Mouse (Mus musculus) brain, embryonic 14.5 days (tissue): Measurements from ENCODE around the gene Sufu.

Experiments
- CTCF ChIP-seq: fragments of 200-500 bp; IDR thresholded peaks from 2 replicates; pipeline ENCODE4 v1.5.1; 2012; ENCODE audit warnings: inconsistent platforms, mild to moderate bottlenecking, moderate library complexity, borderline replicate concordance; ENCODE audit not compliant: insufficient read depth, insufficient read length; ENCODE audit errors: extremely low read depth
- POLR2A ChIP-seq: fragments of 200-500 bp; IDR thresholded peaks from 2 replicates; pipeline ENCODE4 v1.6.1; 2012; ENCODE audit warnings: mild to moderate bottlenecking, inconsistent platforms, borderline replicate concordance; ENCODE audit not compliant: poor library complexity, insufficient read depth, insufficient read length, severe bottlenecking; ENCODE audit errors: extremely low read depth

GRCm38 (mm10) chr19:46404030-46404429 is 7.3 kb downstream of the Sufu start:
- TF ChIP-seq CTCF (no peak), POLR2A (no peak)
